Mouse (Mus musculus) megakaryocyte progenitor cell, adult 5-6 weeks (primary cell): ENCODE results near the gene Cfap74. TPM values are rescaled to one million over a fixed set of nuclear protein-coding genes. Genes with fewer than 3 reads are reported as not detected.

ENCODE experiments used
- ATAC-seq: replicated peaks from 2 replicates; pipeline ENCODE4 v1.8.0; 2016; ENCODE audit warnings: mild to moderate bottlenecking, moderate TSS enrichment, inconsistent platforms; ENCODE audit not compliant: poor library complexity
- total RNA-seq, 2 experiments: library from RNA; stranded (forward) in 1 of 2; stranded (reverse) in 1 of 2; fragments of 157-497, 149-512 nt in 1 of 2; fragments of 200-1000 nt in 1 of 2; gene quantifications; 2 replicates each; pipeline versions ENCODE4 v1.2.3 to v1.2.4; 2015 to 2017

Cfap74 gene
- total RNA-seq (2015) (0.22 TPM in 1 of 2 replicates, not detected in the other), total RNA-seq (2017) (0.47 TPM in 1 of 2 replicates, not detected in the other)

- peak; percentile 69 for ATAC-seq
These were observed at the start of gene Cfap74 for GRCm38 (mm10) chr4:155409058-155409776. Gene Cfap74 (plus strand): TSS chr4:155409190.

DNA sequence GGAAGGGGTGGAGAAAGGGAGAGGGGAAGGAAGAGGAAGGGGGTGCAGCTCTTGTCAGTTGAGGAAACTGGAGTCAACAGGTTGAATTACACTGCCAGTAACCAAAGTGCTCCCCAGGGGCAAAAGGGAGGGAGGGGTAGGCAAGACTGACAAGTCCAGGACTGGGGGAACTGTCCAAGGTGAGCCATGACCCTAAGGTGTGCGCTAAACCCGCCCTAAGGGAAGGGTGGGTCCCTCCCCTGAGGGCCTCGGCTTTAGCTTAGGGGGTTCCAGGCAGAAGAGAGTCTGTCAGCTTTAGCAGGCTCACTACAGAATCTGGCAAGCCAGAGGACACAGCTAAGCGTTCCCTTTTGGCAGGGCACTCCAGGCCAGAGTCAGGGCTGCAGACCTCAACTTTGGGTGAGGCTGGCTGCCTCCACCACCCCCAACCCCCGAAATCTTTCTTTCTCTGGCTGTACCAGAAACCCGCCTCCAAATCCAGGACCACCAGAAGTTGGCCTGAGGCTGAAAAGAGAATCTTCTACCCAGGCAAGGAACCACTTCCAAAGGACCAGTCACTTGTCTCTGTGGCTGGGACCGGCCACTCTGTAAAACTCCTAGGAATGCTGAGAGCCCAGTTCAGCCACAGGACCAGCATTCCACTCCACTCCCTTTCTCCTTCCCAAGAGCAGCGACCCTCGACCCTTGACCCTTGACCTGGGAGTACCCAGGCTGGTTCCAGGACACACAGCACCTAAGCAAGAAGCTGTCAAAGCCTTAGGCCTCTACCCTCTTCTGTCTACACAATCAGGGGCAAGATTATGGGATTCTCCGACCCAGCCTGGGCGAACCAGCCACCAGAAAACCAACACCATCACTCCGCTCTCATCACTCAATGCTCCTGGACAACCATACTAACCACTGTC, 49.2 kb upstream of the Cfap74 start:
- ATAC-seq, result no peak

- no peak for ATAC-seq
These were observed 48.1 kb upstream of the Cfap74 start for GRCm38 (mm10) chr4:155360856-155361255.

- ATAC-seq, result 0 out of 2 replicates have a peak, but pooled peaks have one; percentile 26
These were observed 47.6 kb upstream of the Cfap74 start, which contains the start of gene Prkcz for GRCm38 (mm10) chr4:155361303-155361791. Gene Prkcz (minus strand): TSS chr4:155361361.

GRCm38 (mm10) chr4:155362443-155362842, 46.5 kb upstream of the Cfap74 start:
- no peak for ATAC-seq

DNA sequence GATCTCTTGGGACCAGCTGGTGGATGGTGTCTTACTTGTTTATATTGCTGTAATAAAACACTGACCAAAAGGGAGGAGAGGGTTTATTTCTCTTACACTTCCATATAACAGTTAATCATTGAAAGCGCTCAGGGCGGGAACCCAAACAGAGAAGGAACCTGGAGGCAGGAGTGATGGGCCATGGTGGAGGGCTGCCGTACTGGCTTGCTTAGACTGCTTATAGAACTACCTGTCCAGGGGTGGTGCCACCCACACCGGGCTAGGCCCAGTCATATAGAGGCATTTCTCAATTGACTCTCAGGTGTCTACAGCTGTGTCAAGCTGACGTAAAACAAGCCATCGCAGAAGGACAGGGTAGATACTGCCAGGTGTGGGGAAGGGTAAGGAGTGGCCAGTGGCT, 42.2 kb upstream of the Cfap74 start:
- ATAC-seq, result no peak

GRCm38 (mm10) chr4:155367739-155368138, 41.3 kb upstream of the Cfap74 start:
- no peak for ATAC-seq

- peak; percentile 75 for ATAC-seq
These were observed 40.3 kb upstream of the Cfap74 start for GRCm38 (mm10) chr4:155368684-155369083.

GRCm38 (mm10) chr4:155370737-155371715, 38.0 kb upstream of the Cfap74 start:
- no peak for ATAC-seq

GRCm38 (mm10) chr4:155371797-155372735, 36.9 kb upstream of the Cfap74 start:
- ATAC-seq, result no peak

GRCm38 (mm10) chr4:155381974-155382373, 27.0 kb upstream of the Cfap74 start:
- ATAC-seq, result no peak

DNA sequence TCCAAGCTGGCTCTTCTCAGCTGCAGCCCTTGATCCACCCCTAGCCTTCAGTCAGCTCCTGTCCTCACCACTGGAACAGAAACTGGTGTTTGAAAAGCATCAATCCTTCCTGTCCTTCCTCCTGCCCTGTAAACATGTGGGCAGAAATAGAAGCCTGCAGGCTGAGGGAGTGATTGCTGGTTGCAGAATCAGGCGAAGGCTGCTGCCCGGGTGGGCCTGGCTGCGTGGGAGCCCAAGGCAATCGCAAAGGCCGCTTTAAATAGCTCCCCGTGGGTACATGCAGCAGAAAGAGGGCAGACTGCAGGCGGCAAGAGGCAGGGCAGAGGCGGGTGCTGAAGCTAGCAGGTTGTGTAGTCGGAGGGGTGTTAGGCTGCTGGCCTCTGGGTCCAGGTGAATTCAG, 26.2 kb upstream of the Cfap74 start:
- no peak for ATAC-seq

DNA sequence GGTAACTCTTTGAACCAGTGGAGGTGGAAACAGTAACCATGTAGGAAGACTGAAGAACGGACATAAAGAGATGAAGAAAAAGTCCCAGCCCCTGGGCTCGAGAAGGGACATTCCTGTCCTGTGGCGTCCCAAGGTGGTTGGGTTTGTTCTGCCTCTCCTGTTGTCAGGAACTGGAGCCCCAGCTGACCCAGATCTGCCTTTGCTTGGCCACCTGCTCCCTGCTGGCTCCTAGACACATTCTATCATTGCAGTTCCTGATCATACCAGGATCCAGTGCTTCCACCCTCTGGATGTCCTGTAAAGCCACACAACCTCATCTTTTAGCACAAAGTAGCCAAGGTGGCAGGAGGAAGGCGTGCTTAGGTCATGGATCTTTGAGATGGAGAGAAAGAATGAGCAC, 25.7 kb upstream of the Cfap74 start:
- no peak for ATAC-seq

GRCm38 (mm10) chr4:155387166-155387565, 21.8 kb upstream of the Cfap74 start:
- no peak for ATAC-seq

- ATAC-seq, result no peak
These were observed 13.5 kb upstream of the Cfap74 start for GRCm38 (mm10) chr4:155395471-155395870.

GRCm38 (mm10) chr4:155396751-155397150, 12.2 kb upstream of the Cfap74 start:
- ATAC-seq, result no peak

GRCm38 (mm10) chr4:155397511-155398221, 11.3 kb upstream of the Cfap74 start, which contains the start of gene Gabrd:
Gene Gabrd (minus strand): TSS chr4:155398112.
- ATAC-seq, result peak; percentile 89

- ATAC-seq, result no peak
These were observed 10.8 kb upstream of the Cfap74 start for GRCm38 (mm10) chr4:155398222-155398540.

DNA sequence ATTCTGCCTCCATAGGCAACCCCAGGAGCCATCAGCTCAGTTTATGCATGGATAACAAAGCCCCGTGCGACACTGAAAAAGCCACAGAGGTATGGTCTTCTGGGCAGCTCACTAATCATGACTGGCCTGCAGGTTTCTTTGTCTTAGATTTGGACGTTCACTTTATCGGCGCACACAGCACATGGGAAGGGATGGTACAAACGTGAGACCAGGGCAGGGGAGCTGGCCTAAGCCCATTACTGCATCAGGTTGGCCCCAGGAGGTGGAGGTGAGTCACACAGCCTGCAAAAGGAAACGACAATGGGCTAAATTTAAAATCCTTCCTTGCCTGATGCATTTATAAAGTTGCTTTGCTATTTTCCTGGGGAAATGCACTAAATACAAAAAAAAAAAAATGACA, 7.9 kb upstream of the Cfap74 start:
- no peak for ATAC-seq
